13 mouse cellular contexts compared by ENCODE assay signal in genomic region chr6:111584851-111585250, GRCm38 (mm10).
DNase-seq lines count a peak whose midpoint lies in the region; ATAC-seq and TF ChIP-seq lines count a peak whose summit lies in the region.
"Had no signal": no experiment of that assay in that cellular context is flagged by ENCODE, and none has a peak within 500 bp of the region (broad histone marks: within the 10 kb centered on the region; RNA-seq: fewer than 3 reads in every experiment).

No protein-coding gene starts in this region.

- H3K4me1 ChIP-seq in embryonic facial prominence, embryonic 14.5 days (ENCODE audit: control insufficient read depth, insufficient read depth, low read length) = no peaks in the 10 kb centered on the region
- no peaks in the 10 kb centered on the region for H3K4me1 ChIP-seq in embryonic facial prominence, embryonic 10.5 days
- no peaks in the 10 kb centered on the region for H3K4me1 ChIP-seq in lung, embryonic 14.5 days (ENCODE audit: insufficient read depth)
- H3K4me1 ChIP-seq: limb, embryonic 12.5 days; megakaryocyte, embryonic 14.5 days had no signal

- intact Hi-C loops in left cerebral cortex, postnatal 25 days (cut with DNase I) = no loop called here

- no peak overlapping the region for H3K4me3 ChIP-seq in embryonic facial prominence, embryonic 14.5 days (ENCODE audit: low read depth, low read length)
- H3K4me3 ChIP-seq in embryonic facial prominence, embryonic 10.5 days = no peak overlapping the region
- H3K4me3 ChIP-seq in lung, embryonic 14.5 days (ENCODE audit: low read depth, low read length) = no peak overlapping the region
- H3K4me3 ChIP-seq: limb, embryonic 12.5 days; megakaryocyte, embryonic 14.5 days; myocyte had no signal

- H3K9ac ChIP-seq in embryonic facial prominence, embryonic 14.5 days (ENCODE audit: low read depth, low read length) = no peak overlapping the region
- no peak overlapping the region for H3K9ac ChIP-seq in lung, embryonic 14.5 days
- H3K9ac ChIP-seq: limb, embryonic 12.5 days had no signal

- no peak overlapping the region for H3K4me2 ChIP-seq in embryonic facial prominence, embryonic 14.5 days (ENCODE audit: low read depth, low read length)
- no peak overlapping the region for H3K4me2 ChIP-seq in lung, embryonic 14.5 days
- H3K4me2 ChIP-seq: limb, embryonic 12.5 days had no signal

- no peak overlapping the region for H3K27ac ChIP-seq in embryonic facial prominence, embryonic 14.5 days (replicated peaks; ENCODE audit: low read depth, low read length)
- no peak overlapping the region for H3K27ac ChIP-seq in embryonic facial prominence, embryonic 10.5 days (replicated peaks)
- H3K27ac ChIP-seq in lung, embryonic 14.5 days (ENCODE audit: low read depth) = no peak overlapping the region
- H3K27ac ChIP-seq: limb, embryonic 12.5 days had no signal

- no peaks in the 10 kb centered on the region for H3K9me3 ChIP-seq in embryonic facial prominence, embryonic 14.5 days (ENCODE audit: control insufficient read depth, low read length)
- H3K9me3 ChIP-seq in embryonic facial prominence, embryonic 10.5 days = no peaks in the 10 kb centered on the region
- H3K9me3 ChIP-seq in lung, embryonic 14.5 days (ENCODE audit: low read depth, low read length) = no peaks in the 10 kb centered on the region
- H3K9me3 ChIP-seq: limb, embryonic 12.5 days had no signal

- no peak for ATAC-seq in embryonic facial prominence, embryonic 14.5 days (ENCODE audit: low read depth)
- peak; percentile 76 for ATAC-seq in lung, embryonic 14.5 days (ENCODE audit: insufficient read depth)
- ATAC-seq: hindbrain, embryonic 16.5 days had no signal

- H3K36me3 ChIP-seq in embryonic facial prominence, embryonic 14.5 days (ENCODE audit: control insufficient read depth, insufficient read depth, low read length) = no peaks in the 10 kb centered on the region
- no peaks in the 10 kb centered on the region for H3K36me3 ChIP-seq in embryonic facial prominence, embryonic 10.5 days (replicated peaks)
- no peaks in the 10 kb centered on the region for H3K36me3 ChIP-seq in lung, embryonic 14.5 days (ENCODE audit: insufficient read depth)
- H3K36me3 ChIP-seq: limb, embryonic 12.5 days had no signal

- H3K27me3 ChIP-seq in embryonic facial prominence, embryonic 14.5 days (replicated peaks; ENCODE audit: control insufficient read depth, insufficient read depth, low read length) = no peaks in the 10 kb centered on the region
- no peaks in the 10 kb centered on the region for H3K27me3 ChIP-seq in embryonic facial prominence, embryonic 10.5 days (replicated peaks; ENCODE audit: low read depth, poor library complexity, severe bottlenecking)
- no peaks in the 10 kb centered on the region for H3K27me3 ChIP-seq in lung, embryonic 14.5 days (ENCODE audit: insufficient read depth, low read length)
- H3K27me3 ChIP-seq: limb, embryonic 12.5 days; megakaryocyte, embryonic 14.5 days had no signal

- WGBS in embryonic facial prominence, embryonic 14.5 days = 59% methylated on average over 2 of the region's 2 CpGs
- 81% methylated on average over 2 of the region's 2 CpGs for WGBS in embryonic facial prominence, embryonic 10.5 days
- whole genome bisulfite sequencing in lung, embryonic 14.5 days = 63% methylated on average over 2 of the region's 2 CpGs

- peak; percentile 61 for DNase-seq in embryonic facial prominence, embryonic 14.5 days (ENCODE audit: low spot score)
- no peak for DNase-seq in embryonic facial prominence, embryonic 10.5 days (ENCODE audit: low spot score)
- peak; percentile 68 for DNase-seq in urinary bladder, postnatal 14 days (ENCODE audit: low spot score)
- DNase-seq in urinary bladder, adult 2 months (ENCODE audit: low spot score) = no peak
- peak; percentile 68 for DNase-seq in lung, embryonic 14.5 days
- DNase-seq in urinary bladder, postnatal 36 days (ENCODE audit: low spot score in 2 of 2) = peak; percentile 21 to 46
- no peak for DNase-seq in left cerebral cortex, postnatal 25 days (ENCODE audit: low spot score in 2 of 2)
- no peak for DNase-seq in c-Kit-positive CD71-positive TER-119-positive erythroid progenitor cells, embryonic 14.5 days (ENCODE audit: low spot score)
- DNase-seq: cerebellum, postnatal 14 days had no signal

- no peak for TF ChIP-seq CTCF in lung, embryonic 14.5 days (IDR thresholded peaks at IDR 0.05; ENCODE audit: low read depth)

Comparison
In these comparisons a context has a peak if more than half of its experiments do, and no peak if none do; other contexts are left out.
1. DNase-seq: peak in embryonic facial prominence, embryonic 14.5 days (single experiment), urinary bladder, postnatal 14 days (single experiment), lung, embryonic 14.5 days (single experiment) and urinary bladder, postnatal 36 days (2 of 2); none in embryonic facial prominence, embryonic 10.5 days (single experiment), urinary bladder, adult 2 months (single experiment), left cerebral cortex, postnatal 25 days (0 of 2) and c-Kit-positive CD71-positive TER-119-positive erythroid progenitor cells, embryonic 14.5 days (single experiment).